Mouse (Mus musculus) cerebellum, postnatal 36 days (tissue): ENCODE measurements around the gene Mapk7.

ENCODE experiments used
- DNase-seq, 2 experiments: peaks; one replicate each; pipeline ENCODE4 v3.0.0; 2021 to 2022; ENCODE audit warnings: mixed read lengths in 2 of 2

The Mapk7 gene

GRCm38 (mm10) chr11:61449499-61450292, 44.5 kb downstream of the Mapk7 start:
- peak; percentile 62 to 72 for DNase-seq

DNA sequence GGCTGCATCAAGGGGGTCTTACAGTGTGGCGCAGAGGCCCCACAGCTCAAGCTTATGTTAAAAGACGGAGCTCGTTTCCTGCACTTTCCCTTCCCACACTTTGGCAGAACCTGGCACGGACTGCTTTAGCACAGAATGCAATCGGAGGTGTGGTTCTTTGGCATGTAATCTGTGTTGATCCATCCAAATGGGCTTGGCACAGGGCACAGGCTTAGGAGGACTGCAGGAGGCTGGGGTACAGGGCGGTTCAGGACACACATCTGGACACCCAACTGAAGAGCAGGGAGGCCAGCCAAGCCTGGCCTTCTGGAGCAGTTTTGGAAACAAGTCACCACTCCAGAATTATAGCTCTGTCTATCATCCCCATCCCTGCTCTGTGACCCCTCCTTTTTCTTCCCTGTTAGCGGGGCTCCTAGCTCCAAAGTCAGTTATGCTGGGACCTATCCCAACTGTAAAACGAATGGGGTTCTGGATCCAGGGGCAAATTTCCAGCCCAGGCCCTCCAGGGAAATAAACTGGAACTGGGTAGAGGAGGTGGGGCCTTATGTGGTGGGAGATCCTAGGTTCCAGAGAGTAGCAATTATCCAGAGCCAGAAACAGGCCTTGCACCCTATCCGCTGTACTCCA, 45.5 kb downstream of the Mapk7 start:
- peak; percentile 71 to 76 for DNase-seq

DNA sequence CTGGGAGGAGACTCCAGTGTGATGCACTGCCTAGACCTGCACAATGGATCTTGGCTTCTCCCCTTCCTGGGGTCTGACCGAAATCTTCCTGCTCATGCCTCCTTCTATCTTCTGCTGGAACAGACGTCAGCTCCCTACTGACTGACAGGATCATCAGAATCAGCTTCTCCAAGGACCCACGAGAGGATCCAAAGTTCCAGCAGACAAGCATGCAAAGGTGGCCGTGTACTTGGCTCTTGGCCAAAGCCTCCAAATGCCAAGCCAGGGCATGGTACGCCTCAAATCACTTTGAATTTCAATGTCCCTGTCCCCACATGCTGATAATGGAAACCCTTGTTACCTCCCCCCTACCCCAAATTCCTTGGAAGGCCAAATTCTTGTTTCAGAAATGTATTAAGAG, 46.2 kb downstream of the Mapk7 start:
- peak; percentile 68 to 76 for DNase-seq

GRCm38 (mm10) chr11:61447296-61447695, 46.9 kb downstream of the Mapk7 start:
- peak in 1 of 2 experiments; percentile 26 for DNase-seq

GRCm38 (mm10) chr11:61443807-61444206, 50.4 kb downstream of the Mapk7 start:
- no peak for DNase-seq

DNA sequence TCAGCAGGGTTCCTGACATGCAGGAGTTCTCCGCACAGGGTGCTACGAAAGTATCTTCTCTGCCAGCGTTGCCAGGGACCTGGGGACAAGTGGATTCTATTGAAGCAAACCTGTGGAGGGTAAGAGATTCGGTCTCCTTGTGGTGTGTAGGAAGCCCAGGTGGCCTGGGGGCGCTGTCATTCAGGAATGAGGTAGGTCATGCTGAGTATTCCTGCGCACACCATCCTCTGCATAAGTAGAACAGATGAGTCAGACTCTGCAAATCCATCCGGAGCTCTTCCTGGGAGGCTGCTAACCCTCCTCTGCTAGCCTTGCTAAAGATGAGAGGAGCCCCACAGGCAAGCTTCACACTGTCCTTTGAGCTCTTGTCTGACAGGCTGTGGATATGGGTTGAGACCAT, 52.5 kb downstream of the Mapk7 start:
- no peak for DNase-seq

DNA sequence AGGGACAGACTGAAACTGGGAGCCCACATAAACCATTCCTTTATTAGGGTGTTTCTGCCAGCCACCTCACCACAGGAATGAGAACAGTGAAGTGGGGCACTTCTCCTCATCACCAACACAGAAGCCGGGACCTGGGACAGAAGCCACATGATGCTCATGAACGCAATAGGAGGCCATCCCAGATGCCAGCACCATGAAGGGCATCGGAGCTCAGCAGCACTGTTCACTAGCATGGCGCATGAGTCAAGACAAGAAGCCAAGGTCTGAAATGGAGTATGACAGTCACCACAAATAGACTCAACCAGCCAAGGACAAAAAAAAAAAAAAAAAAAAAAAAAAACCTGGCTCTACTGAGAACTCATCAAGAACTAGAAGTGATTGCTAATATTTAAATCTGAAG, 53.8 kb downstream of the Mapk7 start:
- DNase-seq, result no peak

DNA sequence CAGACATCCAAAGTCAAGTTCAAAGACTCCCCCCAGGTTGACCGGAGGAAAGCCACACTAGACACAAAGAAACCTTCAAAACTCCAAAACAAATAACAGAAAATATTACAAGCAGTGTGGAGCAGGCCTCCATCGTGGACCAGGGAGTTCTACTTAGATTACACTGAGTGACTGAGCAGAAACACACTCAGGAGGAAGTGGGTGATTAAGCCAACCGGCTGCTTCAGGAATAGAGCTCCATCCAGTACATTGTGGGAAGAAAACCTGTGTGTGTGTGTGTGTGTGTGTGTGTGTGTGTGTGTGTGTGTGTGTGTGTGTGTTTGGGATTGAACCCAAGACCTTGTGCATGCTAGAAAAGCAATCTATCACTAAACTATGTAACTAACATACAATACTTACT, 55.0 kb downstream of the Mapk7 start:
- DNase-seq, result no peak
